Mouse (Mus musculus): Measurements from ENCODE around the gene Itgae.

Gene Itgae

DNA sequence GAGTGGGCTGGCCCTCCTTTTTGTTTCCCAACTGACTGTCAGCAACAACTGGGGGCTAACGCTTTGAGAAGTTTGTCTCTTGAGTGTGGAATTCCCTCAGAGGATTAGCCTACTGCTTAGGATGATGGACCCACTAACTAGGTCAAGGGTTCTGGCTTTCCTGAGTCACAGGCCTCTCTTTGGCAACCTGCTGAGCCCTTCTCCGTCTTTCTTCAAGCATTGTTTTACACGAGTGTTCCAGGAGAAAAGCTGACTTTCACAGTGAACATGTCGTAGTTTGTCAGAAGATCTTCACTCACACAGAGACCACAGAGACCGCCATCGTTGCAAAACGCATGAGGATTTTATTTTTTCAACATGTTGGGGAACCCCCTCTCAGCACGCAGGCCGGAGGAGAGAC, 57.8 kb downstream of the Itgae start:
- no peak for DNase-seq

DNA sequence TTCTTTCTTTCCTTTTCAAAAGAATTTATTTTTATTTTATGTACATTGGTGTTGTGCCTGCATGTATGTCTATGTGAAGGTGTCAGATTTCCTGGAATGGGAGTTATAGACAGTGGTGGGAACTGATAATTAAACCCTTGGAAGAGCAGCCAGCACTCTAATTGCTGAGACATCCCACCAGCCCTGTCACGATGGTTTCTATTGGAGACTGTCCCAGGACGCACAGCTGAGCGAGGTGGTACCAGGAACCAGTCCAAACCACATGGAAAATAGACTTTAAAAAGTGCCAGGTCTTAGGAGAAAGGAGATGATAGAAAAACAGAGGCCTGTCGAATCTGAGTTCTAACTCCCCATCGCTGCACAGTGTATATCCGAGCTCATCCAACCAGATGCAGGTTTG, 64.7 kb downstream of the Itgae start:
- no peak for DNase-seq

DNA sequence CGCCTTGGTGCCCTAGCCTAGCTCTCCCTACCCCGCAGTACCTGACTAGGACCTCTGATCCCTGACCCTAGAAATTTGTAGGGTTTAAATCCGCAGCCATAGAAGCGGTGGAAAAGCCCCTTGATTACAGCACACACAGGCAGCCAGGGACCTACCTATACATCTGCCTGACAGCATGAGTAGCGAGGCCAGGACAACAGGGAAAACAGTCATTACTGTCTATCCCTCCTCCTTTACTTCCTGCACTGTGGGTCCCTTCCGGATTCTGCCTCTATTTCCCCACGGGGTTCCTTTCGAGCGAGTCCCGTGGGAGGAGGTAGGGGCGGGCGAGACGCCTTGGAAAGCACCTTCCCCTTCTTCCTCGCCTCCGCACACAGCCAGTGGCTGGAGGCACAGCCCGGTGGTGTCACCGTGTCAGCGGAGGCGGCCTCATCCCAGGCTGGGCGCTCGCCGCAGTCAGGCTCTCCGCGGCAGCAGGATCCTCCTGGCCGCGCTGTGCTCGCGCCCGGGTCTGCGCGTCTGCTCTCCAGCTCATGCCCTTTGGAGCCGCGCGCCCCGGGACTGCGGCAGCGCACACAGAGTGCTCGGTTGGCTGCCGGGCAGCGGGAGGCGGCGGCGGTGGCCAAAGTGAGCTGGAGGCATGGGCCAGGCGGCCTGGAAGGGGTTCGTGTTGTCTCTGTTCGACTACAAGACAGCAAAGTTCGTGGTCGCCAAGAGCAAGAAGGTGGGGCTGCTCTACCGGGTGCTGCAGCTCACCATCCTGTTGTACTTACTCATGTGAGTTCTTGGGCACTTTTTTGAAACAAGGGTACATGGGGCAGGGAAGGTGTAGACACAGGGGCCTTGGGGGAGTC, 69.8 kb downstream of the Itgae start, which contains the start of gene P2rx5:
Gene P2rx5, plus strand, starts transcription at position 465 of the 854 bp plus-strand sequence.
- peak; percentile 23 for DNase-seq

DNA sequence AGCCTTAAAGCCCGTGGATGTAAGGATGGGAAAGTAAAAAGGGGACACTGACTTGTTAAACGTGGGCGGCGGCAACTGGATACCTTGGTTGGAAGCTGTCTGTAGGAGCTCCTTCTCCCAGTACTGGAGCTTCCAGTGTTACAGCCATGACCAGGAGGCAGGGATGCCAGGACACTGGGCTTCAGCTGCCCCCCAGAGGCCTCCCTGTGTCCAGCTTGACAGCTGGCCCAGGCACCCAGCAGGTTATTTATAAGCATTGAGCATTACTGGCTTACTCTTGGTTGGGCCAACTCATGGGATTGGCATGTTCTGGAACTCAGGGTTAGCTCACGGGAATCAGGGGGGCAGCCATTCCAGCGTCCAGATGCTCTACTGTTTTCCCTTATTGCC, 70.4 kb downstream of the Itgae start:
- no peak for DNase-seq

DNA sequence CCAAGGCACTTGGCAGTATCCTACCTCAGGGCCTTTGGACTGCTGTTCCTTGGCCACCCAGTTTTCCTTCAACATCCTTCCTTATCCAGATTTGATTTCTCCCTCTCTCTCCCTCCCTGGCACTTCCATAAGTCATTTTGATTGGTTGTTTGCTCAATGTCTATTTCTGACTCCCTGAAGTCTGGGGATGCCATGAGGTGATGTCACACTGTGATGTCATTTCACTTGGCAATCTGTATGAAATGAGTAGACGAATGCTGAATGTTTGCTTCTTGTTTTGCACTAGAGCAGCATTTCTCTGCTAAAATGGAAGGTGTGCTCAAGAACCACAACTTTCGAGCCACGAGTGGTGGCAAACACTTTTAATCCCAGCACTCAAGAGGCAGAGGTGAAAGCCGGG, 71.2 kb downstream of the Itgae start:
- DNase-seq: no peak

DNA sequence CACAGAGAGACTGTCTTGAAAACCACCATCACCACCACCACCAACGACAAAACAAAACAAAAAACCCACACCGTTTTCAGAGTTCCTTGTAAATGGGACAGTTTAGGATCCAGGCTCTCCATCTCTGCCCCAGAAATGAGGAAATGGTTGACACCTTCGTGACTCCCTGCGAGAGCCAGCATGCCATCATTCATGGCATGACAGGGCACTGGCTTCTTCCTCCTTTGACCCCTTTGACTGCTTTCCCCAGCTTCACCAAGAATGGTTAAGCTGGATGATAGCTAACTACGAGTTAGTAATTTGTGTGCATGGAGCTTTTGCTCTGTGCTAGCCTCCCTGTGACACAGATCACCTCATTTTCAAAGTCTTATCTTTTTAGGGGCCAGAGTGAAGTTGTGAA, 71.9 kb downstream of the Itgae start:
- no peak for DNase-seq

DNA sequence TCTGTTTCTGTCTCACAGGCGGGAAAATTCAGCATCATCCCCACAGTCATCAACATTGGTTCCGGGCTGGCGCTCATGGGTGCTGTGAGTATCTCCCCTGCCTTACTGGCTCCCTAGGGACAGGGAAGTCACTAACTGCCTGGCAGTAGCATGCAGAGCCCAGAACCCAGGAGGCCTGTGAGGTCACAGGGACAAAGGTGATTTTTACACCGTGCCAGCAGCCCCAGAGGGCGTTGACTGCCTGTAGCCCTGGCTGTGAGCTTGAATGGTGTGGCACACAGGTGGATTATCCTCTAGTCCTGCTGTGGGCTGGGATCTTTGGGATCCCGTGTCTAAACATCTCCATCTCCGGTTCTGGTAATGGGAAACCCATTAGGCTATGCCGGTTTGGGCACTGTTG, 77.7 kb downstream of the Itgae start:
- DNase-seq: no peak

DNA sequence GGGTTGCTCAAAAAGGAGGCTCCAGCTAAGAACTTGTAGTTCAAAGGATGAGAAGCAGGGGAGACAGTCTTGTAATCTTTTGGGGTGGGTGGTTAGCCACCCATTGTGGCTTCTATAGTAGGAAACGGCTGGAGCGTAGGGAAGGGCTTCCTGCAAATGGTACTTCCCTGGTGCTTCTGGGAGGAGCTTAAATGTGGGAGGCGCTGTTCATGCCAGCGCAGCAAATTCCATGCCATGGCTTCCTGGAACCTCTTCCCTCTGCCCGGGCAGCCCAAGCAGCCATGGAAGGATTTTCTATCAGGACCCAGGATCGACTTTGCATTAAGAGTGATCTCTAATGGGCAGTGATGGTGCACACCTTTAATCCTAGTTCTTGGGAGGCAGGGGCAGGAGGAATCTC, 78.2 kb downstream of the Itgae start:
- no peak for DNase-seq

DNA sequence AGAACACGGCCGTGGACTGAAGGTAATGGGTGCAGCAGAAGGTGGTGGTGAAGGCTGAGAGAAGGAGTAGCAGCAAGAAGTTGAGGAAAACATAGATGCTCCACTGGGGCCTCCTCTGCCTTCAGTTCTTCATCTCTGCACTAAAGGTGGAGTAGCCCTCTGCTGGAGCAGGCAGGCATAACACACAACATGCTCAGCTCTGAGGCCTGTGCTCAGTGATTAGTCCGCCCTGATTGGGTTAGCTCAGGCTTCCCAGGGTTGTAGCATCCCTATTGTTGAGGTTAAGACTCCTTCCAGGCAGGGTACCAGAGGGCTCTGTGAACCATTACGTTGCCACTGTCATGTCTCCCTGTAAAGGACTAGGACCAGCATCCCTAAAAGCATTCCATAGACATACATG, 78.8 kb downstream of the Itgae start:
- peak; percentile 37 for DNase-seq

DNA sequence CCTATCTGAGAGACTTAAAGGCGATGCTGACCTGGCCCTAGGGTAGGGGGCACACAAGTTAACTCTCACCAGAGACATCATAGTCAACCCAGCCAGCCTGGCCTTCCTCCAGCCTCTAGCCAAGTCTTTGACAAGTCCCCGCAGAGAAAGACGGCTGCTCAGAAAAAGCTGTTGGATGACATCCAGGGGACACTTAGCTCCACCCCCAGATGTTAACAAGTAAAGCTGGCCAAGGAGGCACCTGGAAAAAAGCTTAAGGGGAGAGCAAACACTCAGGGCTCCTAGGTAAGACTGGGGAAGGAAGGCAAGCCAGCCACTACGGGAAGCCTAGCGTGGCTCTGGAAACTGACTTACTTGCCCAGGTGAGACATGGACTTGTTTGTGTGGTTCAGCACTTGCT, 81.8 kb downstream of the Itgae start:
- DNase-seq: no peak

DNA sequence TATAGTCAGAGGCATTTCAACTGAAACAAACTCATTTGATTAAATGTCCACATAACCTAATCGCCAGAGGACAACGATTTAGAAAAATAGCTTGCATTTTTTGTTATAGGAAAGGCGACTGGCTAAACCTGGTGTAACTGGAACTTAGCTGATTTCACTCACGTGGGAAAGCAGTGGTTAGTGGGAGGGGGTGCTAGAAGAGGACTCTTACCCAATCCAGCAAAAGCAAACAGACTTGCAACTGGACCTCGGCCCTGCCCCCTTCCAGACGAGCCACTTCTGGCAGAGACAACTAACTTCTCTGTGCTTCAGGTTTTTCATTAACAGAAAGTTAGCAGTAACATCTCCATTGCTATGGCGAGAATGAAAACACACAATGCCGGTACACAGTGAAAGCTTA, 85.2 kb downstream of the Itgae start:
- no peak for DNase-seq

DNA sequence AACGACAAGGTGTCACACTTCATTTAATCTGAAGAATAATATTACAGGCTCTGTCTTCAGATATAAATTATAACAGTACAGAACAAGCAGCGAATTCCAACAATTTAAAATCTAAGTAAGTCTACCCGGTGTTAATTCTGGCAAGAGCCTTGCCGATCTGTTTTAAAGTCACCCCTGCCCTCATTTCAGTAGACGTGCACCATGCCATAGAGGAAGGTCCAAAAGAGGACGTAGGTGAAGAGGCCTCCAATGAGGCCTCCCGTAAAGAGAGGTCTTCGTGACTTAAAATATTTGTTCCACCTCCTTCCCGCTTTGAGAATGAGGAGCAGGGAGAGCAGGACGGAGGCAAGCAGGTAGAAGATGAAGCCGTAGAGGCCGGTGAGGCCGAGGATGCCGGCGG, 85.8 kb downstream of the Itgae start:
- DNase-seq: no peak

DNA sequence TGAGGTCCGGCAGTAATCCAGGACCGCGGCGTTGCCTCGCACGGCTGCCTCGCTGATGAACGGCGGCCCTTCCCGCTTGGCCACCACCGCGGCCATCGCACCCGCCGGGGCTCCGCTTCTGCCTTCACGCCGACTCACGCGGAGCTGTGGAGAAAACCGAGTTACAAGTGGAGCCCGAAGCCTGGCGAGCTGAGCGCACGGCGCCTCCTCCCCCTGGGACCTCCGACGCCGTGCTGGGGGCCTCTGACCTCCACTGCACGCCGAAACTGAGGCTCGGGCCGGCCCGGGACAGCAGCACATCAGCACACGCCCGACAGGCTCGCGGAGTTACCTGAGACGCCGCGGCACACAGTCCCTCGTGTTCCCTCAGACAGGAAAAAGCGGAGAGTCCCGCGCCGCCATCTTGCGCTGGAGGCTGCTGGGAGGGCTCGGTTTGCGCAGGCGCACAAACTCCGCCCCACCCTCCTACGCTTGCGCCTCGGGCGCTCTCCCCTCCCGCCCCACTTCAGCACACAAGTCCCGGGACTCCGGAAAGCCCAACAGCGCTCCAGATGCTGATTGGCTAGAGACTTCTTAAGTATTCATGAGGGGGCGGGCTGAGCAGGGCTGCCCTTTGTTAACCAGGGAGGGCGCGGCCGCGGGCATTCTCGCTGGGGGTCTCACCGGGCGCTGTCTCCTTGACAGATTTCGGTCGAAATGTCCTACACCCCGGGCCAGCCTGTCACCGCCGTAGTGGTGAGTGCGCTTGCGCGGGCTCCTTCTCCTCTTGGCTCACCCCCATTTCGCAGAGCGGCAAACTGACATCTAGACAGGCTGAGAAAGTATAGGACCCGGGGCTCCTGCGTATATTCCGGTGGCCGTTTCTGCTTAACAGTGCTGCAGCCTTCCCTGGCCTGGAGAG, 86.5 kb downstream of the Itgae start, which contains the start of the genes Emc6 and Tax1bp3:
Gene Emc6, minus strand, starts transcription at position 430 of the 901 bp plus-strand sequence.
Gene Tax1bp3, plus strand, starts transcription at position 476 of the 901 bp plus-strand sequence.
- peak; percentile 94 for DNase-seq

DNA sequence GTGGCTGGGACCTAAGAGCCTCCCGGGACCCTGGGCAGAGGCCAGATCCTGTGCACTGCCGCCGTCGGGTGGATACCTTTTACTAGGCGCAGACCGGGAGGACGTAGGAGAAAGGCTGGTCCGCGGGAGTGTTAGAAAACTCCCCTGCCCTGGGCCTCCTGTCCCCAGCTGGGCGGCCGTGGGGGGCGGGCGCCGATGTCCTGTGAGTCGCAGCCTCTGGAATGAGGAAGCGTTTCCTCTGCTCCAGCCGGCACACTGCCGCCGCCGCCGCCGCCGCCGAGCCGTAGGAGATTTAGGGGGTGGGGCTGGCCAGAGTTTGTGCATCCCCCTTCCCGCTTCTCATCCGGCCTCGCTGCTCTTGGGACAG, 87.1 kb downstream of the Itgae start:
- no peak for DNase-seq

DNA sequence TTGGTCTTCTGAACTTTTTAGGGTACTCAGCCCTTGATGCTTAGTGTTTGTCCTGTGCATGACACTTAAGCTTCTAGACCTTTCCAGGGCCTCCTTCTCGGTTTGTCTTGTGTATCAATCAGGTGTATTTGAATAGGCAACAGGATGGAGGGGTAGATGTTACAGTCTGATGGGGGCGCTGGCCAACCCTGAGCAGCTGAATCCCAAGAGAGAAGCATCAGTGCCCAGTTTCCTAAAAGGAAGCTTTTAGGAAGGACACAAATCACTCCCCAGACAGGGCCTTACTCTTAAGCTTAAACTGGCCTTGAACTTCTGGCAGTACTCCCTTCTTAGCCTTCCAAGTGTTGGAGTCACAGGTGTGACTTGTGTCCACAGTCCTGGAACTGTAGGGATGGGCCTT, 87.5 kb downstream of the Itgae start:
- no peak for DNase-seq

DNA sequence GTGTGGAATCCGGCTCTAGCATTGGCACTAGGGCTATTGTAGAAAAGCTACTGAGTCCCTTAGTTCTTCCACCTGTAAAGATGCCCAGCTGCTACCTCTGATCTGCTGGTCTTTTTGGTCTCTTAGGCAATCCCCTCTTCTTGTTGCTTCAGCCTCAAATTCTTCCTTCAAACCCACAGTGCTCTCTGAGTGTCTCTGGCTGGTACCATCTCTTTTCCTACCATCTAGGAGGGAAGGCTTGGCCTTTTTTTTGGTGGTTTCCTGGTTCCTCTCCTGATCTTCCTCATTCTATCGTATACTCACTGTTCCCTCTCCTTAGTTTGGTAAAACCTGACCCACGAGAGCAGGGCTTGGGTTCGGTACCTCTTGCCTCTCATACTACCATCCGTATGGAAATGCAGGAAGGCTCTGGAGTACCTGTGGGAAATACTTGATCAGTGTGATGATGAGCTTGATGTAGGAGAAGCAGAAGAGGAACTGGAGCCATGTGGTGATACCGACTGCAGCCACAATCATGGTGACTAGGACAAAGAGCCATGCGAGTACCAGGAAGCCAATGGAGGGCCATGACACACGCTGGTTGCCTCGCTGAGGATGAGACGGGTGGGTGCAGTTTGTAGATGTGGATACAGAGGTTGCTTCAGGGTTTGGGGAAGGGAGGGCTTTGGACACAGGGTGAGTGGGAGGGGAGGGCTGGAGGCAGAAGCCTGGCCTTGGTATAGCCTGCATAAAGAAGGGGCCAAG, 95.7 kb downstream of the Itgae start:
- DNase-seq: no peak

DNA sequence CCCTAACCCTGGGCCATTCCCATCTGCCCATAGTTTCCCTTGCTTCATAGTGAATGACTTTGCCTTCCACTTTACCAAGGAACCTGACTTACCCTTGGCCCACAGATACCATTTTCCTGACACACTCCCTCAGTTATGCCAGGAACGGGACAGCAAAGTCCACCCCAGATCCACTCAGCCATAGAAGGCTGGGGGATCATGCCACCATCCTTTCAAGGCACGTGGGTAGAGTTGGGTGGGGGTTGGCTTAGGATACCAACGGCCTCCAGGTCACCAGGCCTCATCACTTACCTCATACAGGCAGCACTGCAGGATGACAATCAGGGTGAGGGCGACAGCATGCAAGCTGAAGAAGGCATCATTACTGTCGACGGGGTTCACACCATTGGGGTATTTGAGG, 96.8 kb downstream of the Itgae start:
- no peak for DNase-seq

DNA sequence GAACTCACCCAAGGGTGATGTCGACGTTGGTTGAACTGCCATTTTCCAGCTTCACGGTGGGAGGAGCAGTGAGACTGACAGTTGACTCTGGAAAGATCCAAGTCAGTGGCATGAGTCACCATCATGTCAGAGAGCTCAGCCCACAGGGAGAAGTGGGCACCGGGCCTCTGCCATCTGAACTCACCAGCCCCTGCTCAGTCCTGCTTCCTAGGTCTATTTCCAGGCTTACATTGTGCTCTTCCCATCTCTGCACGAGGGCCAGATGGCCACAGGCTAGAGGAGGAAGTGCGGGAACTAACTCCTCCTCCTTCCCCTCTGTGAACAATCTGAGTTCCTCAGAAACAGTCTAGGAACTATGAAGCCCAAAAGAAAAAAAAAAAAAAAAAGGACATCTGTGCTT, 102.7 kb downstream of the Itgae start:
- no peak for DNase-seq

DNA sequence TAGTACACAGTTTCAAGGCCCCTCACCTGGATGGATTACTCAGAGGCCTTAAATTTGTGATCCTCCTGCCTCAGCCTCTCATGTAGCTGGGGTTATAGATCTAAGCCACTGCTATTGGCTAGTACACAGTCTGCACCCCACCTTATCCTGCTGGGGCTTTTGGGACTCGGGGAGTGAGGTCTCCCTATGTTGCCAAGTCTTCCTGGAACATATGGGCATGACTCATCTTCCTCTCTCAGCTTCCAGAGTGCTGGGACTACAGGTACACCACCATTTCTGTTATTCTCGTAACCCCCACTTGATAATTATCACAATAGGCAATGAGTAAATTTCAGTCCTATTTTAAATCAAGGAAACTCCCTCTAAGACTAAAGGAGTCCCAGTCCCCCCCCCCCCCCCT, 104.1 kb downstream of the Itgae start:
- no peak for DNase-seq

All from right cerebral cortex, postnatal 25 days (tissue).